Mouse (Mus musculus) CD4-positive, CD25-positive, alpha-beta regulatory T cell, adult 2 months (primary cell): ENCODE measurements around the gene Olfr1026.

Source experiments
- DNase-seq: peaks from one replicate; pipeline ENCODE4 v3.0.0-alpha.2; 2012; ENCODE audit warnings: low read depth, low spot score

The Olfr1026 gene

GRCm38 (mm10) chr2:85921258-85921657 lies at the start of gene Olfr1026:
Gene Olfr1026 (plus strand): TSS chr2:85921558.
- no peak for DNase-seq

GRCm38 (mm10) chr2:85885340-85885739 lies 36.0 kb upstream of the Olfr1026 start, which contains the start of gene Olfr1023:
Gene Olfr1023 (plus strand): TSS chr2:85885640.
- DNase-seq = no peak

- DNase-seq = no peak
Observed at GRCm38 (mm10) chr2:85904952-85905351, 16.4 kb upstream of the Olfr1026 start, which contains the start of gene Olfr1024. Gene Olfr1024 (minus strand): TSS chr2:85905052.

GRCm38 (mm10) chr2:85913197-85913596 lies 8.2 kb upstream of the Olfr1026 start:
- no peak for DNase-seq

GRCm38 (mm10) chr2:85914893-85915292 lies 6.5 kb upstream of the Olfr1026 start, which contains the start of gene Olfr1025-ps1:
Gene Olfr1025-ps1 (plus strand): TSS chr2:85915193.
- no peak for DNase-seq

GRCm38 (mm10) chr2:85950137-85950536 lies 28.8 kb downstream of the Olfr1026 start, which contains the start of gene Olfr1028:
Gene Olfr1028 (plus strand): TSS chr2:85950437.
- no peak for DNase-seq

- DNase-seq = no peak
Observed at GRCm38 (mm10) chr2:85973595-85973994, 52.2 kb downstream of the Olfr1026 start, which contains the start of gene Olfr1029. Gene Olfr1029 (plus strand): TSS chr2:85973895.
